Mouse (Mus musculus): ENCODE data around the gene Tnp2. TPM values are rescaled to one million over a fixed set of nuclear protein-coding genes. Genes with fewer than 3 reads are reported as not detected.
"Not testable (repeated sequence)": the region's sequence is repeated elsewhere in the genome, so short reads cannot be mapped to it uniquely, and the experiment has no call there.

Tnp2 gene
- not detected for total RNA-seq (2021)
- long read RNA-seq, experiment 1, result 0 reads
- long read RNA-seq, experiment 2, partial matches to known transcripts, result 1 of 1 reads
- long read RNA-seq, experiment 2, other reads (novel, unspliced or antisense), result 0 of 1 reads

DNA sequence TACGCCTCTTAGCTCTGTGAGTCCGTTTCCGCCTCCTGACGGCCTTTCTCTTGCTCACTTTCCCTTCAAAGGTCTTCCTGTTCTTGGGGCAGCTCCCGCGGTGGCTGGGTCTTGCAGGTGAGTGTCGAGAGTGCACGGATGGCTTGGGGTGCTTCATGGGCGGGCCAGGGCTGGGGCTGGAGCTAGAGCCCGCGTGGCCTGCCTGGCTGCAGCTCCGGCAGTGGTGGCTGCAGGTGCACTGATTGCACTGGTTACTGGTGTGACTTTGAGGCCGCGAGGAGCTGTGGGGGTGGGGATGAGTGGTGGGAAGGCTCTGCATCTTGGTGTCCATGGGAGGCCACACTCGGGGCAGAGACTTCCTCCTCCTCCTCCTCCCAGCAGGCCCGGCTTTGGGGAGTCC lies at the start of gene Tnp2:
Gene Tnp2 (minus strand): TSS at position 390 of the 400 bp plus-strand sequence.
- no peak for DNase-seq (ENCODE audit: low spot score in 2 of 2)

DNA sequence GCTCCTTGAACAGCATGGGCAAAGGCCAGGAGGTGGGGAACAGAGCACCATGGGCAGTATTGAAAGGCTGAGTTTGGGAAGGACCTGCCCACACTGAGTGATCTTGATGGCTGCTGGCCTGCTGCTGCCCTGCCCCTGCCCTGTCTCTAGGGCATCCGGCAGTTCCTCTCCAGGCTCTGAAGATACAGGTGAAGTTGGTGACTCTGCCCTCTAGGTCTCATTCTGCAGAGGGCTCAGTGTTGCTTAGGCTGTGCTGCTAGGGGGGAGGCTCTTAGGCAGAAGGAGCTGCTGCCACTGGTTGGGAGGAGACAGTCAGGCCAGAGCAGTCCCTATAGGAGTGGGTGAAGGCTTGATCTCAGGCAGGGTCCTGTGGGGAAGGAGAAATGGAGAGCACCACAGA lies 49.4 kb upstream of the Tnp2 start:
- no peak for DNase-seq (ENCODE audit: low spot score in 2 of 2)

DNA sequence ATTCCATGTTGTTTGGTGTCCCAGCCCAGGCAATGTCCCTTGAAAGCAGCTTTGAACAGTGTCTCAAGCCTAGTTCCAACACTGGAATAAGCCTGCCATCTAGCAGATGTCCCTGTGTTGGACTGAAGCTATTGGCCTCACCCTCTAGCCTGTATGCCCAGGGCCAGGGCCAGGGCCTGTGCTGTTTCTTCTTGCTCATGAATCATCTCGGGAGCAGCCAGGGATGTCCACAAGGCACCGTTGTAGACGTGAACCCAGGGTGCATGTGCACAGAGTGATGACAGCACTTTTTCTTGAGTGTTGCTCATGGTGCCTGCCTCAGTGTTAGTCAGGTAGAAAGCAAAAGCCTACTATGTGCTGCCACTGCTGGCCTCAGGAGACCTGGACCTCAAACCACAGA lies 48.8 kb upstream of the Tnp2 start:
- DNase-seq (ENCODE audit: low spot score in 2 of 2), result no peak

DNA sequence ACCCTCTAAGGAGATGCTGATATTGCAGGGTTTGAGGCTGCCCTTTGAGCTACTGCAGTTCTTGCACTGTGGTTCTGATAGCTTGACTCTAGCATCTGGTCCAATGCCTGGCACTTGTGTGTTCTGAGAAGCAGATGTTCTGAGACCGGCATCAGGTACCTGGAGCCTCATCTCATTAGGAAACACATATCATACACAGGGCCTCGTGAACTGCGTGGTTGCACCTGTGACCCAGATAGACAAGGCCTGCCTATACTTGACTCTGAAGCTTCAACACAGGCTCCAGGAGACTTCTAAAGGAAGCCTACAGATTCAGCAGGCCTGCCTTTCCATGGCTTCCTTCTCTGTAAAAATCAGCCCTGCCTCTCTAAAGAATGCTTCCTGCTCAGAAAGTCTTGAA lies 47.9 kb upstream of the Tnp2 start:
- DNase-seq (ENCODE audit: low spot score in 2 of 2), result no peak

DNA sequence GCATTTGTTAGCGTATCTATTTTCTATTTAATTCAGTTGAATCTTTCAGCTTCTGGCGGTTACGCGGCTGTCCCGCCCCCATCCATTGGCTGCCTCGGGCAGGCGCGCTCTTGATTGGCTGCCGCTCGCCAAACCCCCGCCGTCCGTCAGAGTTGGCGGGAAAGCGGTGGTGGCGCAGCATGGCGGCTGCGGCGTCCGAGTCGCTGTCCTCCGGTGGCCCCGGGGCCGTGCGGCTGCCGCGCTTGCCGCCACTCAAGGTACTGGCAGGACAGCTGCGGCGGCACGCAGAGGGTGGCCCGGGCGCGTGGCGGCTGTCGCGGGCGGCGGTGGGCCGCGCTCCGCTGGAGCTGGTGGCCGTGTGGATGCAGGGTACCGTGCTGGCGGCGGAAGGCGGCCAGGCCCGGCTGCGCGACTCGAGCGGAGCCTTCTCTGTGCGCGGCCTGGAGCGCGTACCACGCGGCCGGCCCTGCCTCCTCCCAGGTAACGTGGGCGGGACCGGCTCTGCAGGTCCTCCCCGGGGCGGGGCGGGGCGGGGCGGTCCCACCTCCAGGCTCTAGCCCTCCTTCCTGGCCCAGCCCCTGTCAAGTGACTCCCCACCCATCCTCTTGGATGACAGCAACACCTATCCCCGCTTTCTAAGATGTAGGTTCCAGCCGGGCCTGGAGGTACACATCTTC lies 46.6 kb upstream of the Tnp2 start, which contains the start of gene Rmi2:
Gene Rmi2 (plus strand): TSS at position 149 of the 677 bp plus-strand sequence.
- DNase-seq (ENCODE audit: low spot score in 2 of 2), result peak; percentile 65 to 71

DNA sequence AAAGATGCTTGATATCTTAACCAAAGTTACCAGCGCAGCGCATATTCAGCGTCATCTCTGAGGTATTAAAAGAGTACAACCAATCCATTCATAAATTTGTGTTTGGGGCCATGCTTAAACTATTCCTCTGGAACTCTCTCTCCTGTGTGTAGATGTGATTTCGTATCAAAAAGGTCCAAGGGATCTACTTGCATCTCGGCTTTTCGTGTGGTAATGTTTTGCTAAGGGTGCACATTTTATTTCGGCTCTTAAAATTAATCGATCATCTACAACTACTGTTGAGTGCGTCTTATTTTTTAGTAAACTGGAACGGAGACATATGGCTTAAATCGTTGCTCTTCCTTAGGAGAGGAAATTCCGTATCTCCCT lies 46.1 kb upstream of the Tnp2 start:
- DNase-seq (ENCODE audit: low spot score in 2 of 2), result no peak

DNA sequence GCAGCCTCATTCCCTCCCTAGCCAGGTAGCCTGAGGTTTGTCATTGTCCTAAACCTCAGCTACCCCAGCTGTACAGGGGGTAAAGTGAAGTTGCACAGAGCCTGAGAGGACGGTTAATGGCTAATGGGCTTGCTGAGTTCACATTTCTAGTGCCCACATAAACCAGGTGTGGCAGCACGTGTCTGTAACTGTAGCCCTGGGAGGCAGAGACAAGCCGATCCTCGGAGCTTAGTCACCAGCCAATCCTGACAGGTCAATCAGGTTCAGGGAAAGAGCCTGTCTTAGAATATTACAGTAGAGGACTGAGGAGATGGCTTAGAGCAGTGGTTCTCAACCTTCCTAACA lies 40.0 kb upstream of the Tnp2 start:
- DNase-seq (ENCODE audit: low spot score in 2 of 2), result no peak

DNA sequence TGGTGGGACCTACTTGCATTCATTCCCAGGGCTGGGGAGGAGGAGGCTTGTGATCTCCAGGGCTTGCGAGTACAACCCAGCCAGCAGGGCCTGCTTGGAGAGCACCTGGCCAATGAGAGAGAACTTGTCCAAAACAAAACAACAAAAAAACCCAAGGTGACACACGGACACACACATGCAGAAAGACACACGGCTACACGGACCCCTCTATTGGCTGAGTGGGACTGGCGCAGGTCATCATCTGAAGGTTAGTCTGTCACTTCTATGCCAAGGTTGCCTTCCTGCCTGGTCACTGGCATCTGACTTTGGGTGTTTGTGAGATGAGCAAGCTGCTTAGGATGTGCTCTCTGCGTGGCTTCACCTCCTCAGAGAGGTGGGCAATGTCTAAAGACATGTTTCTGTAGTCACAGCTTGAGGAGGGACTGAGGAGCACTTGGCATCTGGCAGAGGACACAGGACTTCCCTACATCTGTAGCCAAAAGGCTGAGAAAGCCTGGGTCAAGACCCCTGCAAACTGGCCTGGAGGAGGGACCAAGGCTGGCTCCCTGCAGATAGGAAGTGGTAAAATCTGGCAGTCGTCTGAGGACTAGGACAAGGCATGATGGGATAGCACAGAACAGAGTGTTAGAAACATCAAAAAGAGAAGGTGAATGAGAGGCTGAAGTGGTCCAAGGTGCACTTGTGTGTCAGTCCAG lies 39.5 kb upstream of the Tnp2 start:
- no peak for DNase-seq (ENCODE audit: low spot score in 2 of 2)

DNA sequence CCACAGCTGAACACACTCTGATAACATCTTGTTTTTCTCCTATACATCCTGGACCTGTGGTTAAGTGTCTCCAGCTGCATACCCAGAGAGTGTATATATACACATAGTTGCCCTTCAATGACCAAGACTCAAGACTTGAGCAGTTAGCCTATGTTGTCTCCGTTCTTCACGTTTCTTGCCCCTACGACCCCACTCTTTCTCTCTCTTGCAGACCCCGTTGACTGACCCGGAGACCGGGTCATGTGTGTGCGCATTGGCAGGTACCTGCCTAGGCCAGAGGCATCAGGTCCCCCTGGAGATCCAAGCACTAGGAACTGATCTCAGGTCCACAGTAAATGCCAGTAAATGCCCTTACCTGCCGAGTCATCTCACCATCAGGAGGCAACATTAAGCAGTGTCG lies 38.8 kb upstream of the Tnp2 start:
- no peak for DNase-seq (ENCODE audit: low spot score in 2 of 2)

DNA sequence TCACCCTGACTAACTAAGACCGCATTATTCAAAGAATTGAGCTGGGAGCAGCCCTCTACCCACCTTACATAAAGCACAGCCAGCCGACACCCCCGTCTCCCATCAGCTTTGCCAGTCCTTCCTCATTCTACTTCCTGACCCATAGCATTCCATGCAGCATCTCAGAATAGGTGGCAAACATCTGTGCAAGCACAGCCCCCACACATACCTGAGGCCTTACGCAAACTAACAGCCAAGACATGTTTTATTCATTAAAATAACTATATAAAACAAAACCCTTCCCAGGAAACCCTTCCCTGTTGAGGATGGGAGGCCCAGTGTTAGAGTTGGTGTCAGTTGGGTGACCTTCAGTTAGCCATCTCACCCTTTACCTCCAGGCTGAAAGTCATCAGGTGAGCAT lies 37.4 kb upstream of the Tnp2 start:
- no peak for DNase-seq (ENCODE audit: low spot score in 2 of 2)

DNA sequence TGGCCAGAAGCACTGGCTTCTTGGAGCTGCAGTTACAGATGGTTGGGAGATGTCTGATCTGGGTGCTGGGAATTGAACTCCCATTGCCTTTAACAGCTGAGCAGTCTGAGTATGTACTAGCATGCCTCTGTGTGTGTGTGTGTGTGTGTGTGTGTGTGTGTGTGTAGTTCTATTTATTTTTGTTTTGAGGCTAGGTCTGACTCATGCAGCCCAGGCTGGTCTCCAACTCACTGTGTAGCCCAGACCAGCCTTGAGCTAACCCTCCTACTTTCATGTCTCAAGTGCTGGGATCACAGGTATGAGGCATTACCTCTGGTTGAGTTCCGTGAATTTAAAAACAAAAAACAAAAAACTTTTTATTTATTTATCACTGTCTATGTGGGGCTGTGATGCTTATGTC lies 36.1 kb upstream of the Tnp2 start:
- no peak for DNase-seq (ENCODE audit: low spot score in 2 of 2)

DNA sequence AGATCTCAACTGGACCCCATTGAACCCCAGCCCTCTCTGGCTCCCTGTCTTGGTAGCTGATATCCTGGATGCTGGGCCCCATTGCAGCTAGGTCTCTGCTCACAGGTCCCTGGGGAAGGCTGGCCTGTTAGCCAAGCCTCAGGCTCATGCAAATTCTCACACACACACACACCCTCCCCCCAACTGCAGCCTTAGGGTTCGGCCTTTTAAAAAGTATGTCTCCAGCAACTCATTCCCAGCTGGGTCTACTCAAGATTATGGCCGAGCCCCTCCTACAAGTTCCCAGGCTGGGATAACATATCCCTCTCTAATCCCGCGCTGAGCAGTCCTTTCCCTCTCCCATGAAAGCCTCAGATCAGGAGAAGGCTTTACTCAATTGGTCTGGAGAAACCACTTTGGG lies 32.9 kb upstream of the Tnp2 start:
- no peak for DNase-seq (ENCODE audit: low spot score in 2 of 2)

DNA sequence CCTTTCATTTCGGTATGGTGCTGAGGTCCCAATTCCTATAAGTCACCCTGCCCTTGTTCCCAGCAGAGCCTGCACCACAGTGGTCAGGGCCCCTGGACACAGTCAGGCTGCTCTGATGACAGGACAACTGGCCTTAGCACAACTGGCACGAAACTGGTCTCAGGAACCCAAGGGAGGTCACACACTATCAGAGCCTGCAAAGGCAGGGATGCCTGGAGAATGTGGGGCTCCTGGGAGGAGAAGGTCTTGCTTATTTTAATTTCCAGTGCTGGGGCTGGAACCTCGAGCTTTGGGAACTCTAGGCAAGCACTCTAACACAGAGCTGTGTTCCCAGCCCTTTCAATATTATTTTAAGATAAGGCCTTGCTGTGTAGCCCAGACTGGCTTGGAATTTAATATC lies 31.5 kb upstream of the Tnp2 start:
- DNase-seq (ENCODE audit: low spot score in 2 of 2), result no peak

DNA sequence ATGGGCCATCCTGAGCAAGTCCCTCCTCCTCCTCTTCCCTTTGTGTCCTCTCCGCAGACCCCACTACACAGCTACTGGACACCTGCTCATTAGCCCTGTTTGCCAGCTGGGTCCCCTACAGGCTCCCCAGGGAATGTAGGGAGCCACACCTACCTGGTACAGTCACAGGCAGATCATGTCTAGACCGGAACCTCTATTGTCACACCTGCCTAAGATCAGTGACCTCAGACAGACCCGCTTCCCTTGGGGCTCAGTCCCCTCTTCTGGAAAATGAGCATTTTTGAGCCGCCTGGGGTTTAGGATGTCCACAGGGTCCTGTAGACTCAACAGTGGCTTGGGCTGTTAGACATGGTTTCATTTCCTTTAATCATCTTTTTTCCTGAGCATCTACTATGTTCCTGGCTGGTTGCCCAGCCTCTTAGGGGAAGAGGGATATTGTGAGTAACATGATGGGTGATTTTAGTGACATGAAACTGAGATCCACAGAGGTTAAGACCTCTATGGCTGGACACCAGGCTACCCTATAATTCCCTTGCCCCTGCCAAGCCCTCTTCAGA lies 30.2 kb upstream of the Tnp2 start:
- no peak for DNase-seq (ENCODE audit: low spot score in 2 of 2)

DNA sequence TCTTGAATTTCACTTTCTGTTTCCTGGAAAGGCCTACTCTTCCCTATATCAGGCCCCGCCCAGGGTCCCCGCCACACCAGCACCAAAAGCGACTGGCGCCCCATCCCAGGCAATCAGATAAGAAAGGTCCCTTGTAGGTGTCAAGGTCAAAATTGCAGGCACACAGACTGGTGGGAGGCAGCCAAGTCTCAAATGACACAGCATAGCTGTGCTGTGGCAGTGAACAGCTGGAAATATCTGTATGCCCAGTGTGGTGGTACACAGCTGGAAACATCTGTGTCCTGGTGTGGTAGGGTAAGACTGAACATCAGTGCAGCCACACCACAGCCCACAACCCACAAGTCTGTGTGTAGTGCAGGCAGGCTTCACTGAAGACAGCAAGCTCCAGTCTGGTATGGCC lies 26.4 kb upstream of the Tnp2 start:
- peak in 1 of 2 experiments; percentile 17 for DNase-seq (ENCODE audit: low spot score in 2 of 2)

DNA sequence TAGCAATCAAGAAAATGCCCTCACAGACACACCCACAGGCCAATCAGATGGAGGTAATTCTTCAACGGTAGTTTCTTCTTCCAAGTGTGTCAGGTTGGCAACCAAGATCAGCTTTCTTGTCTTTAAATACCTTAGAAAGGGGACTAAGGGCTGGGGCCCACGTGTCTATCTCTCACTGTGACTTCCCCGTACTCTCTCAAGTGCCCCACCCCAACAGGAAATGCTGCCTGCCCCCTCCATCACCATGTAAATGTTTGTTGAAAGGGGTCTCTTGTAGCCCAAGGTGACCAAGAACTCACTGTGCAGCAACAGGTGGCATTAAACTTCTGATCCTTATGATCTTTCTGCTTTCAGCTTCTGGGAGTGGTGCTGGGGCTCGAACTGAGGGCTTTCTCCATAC lies 25.3 kb upstream of the Tnp2 start:
- no peak for DNase-seq (ENCODE audit: low spot score in 2 of 2)

DNA sequence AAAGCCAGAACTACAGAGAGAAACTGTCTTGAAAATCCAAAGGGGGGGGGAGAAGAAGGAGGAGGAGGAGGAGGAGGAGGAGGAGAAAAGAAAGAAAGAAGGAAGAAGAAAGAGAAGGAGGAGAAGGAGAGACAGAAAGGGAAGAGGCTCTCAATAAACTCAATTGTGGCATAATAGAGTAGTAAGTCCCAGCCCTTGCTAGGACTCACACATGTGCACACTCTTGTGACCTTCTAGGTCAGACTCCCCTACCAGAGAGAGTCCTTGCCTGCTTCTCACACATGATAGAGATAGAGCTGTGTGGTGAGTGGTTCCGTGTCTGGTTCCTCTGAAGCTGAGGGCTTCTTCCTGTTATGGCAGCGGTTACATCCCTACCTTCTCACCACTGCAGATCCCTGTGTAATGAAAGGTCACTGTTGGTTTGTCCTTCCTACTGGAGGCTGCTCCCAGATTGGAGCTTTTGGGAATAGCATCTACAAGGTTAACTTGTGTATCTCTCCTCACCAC lies 24.5 kb upstream of the Tnp2 start, which contains the start of gene Gm11172:
Gene Gm11172 (plus strand): TSS at position 51 of the 507 bp plus-strand sequence.
- no peak for DNase-seq (ENCODE audit: low spot score in 2 of 2)

DNA sequence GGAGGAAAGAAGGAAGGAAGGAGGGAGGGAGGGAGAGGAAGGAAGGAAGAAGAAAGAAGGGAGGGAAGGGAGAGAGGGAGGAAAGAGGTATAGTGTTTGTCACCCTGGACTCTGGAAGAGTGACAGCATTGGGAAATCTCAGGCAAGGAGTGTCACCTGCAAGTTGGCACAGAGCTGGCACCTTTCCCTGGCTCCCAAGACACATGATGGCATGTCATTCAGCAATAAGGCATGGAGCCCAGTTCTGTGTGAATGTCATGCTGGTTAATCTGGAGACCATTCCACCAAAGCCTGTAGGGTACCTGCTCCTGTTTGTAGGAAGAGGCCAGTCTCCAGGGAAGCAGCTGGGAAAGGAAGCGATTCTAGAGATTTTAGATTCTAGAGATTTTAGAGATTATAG lies 21.9 kb upstream of the Tnp2 start:
- no peak for DNase-seq (ENCODE audit: low spot score in 2 of 2)

DNA sequence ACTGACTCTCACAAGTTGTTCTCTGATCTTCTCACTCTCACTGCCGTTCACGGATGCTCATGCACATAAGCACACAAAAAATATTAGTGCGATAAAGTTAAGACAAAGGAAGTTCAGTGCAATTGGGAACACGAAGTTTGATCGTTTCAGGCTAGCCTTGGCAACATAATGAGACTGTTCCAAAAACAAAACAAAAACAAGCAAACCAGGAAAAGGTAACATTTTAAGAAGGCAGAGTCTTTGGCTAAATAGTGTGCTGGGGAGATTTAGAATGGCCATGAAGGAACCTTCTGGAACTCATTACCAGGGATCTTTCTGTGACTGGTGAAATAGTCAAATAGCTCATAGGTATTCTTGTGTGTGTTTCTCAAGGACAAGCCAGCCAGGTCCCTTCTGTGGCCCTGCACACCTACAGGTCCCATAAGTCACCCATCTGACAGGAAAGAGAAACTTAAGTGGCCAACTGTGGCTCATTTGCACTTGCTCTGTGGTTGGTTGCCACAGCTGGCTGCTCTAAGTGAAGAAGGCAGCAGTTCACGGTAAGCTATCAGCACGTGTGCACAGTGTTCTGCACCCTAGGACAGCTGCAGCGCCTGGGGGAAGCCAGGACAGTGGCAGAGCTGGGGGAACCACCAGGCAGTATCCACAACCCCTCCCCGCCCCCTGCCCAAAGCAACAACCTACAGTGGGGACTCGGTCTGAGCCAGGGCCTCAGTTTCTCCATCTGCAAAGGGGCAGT lies 17.5 kb upstream of the Tnp2 start, which contains the start of gene Prm1:
Gene Prm1 (minus strand): TSS at position 51 of the 739 bp plus-strand sequence.
- no peak for DNase-seq (ENCODE audit: low spot score in 2 of 2)

DNA sequence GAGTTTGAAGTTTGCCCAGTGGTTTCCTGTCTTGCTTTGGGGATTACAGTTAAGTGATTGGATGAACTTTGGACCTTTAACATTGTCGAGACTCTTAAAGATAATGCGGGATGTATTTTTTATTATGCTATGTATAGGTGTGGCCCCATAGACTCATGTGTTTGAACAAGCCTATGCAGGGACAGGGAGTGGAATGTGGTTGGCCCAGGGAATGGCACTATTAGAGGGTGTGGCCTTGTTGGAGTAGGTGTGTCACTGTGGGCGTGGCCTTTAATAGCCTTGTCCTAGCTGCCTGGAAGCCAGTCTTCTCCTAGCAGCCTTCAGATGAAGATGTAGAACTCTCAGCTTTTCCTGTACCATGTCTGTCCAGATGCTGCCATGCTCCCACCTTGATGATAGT lies 14.0 kb upstream of the Tnp2 start:
- DNase-seq (ENCODE audit: low spot score in 2 of 2), result not testable (repeated sequence)

DNA sequence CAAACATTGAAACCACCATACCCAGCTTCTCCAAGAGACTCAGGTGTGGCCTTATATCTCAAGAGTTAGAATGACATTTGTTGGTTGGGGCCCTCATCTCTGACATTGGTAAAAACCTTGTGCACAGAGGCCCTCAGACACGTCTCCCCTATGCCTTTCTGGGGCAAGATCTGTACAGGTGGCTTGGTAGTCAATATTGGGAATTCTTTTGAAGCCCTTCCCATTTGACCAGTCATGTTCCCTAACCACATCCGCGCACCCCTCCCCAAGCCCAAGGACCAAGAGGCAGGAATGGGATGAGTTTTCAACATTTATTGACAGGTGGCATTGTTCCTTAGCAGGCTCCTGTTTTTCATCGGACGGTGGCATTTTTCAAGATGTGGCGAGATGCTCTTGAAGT lies 7.6 kb upstream of the Tnp2 start, which contains the start of gene Prm2:
Gene Prm2 (minus strand): TSS at position 101 of the 400 bp plus-strand sequence.
- DNase-seq (ENCODE audit: low spot score in 2 of 2), result no peak
